Comparison of ENCODE assay signal across 8 mouse cellular contexts in genomic region chr5:124031068-124031955, GRCm38 (mm10). TPM values are rescaled to one million over a fixed set of nuclear protein-coding genes. Genes with fewer than 3 reads are reported as not detected.
DNase-seq lines count a peak whose midpoint lies in the region; ATAC-seq lines count a peak whose summit lies in the region.

No protein-coding gene starts in this region.

- no peaks in the 10 kb centered on the region for H3K27me3 ChIP-seq in heart, embryonic 11.5 days (ENCODE audit: control insufficient read depth, insufficient read depth, low read length)

- WGBS in heart, embryonic 11.5 days (ENCODE audit: insufficient replicate concordance): under 1% methylated on average over 26 of the region's 26 CpGs

- peak; percentile 41; the same call in 1 of the 2 replicates for ATAC-seq in heart, embryonic 11.5 days (replicated peaks; ENCODE audit: insufficient number of reproducible peaks, low FRiP score, low TSS enrichment)
- peak; percentile 77 to 84 for ATAC-seq in hematopoietic stem cell, adult 5-6 weeks (replicated peaks in 1 of 2; ENCODE audit: insufficient read depth in 1 of 2, low FRiP score in 2 of 2, low TSS enrichment in 1 of 2, low read depth in 1 of 2, poor library complexity in 2 of 2, severe bottlenecking in 2 of 2)
- ATAC-seq in megakaryocyte, adult 5-6 weeks (ENCODE audit: poor library complexity, severe bottlenecking): peak; percentile 58

- no peak for DNase-seq in heart, adult 9 months (ENCODE audit: low spot score in 2 of 2)
- peak; percentile 13 for DNase-seq in ES-CJ7 (ENCODE audit: low read depth, low spot score)
- DNase-seq in embryo, embryonic 10.5 days (ENCODE audit: low spot score): peak; percentile 61
- no peak for DNase-seq in ovary, adult 18-20 months (ENCODE audit: low spot score)
- no peak for DNase-seq in urinary bladder, adult 2 months (ENCODE audit: low spot score)

- H3K4me2 ChIP-seq in heart, embryonic 11.5 days: peak overlapping the region; percentile 69

- H3K4me1 ChIP-seq in heart, embryonic 11.5 days (ENCODE audit: control insufficient read depth, insufficient read depth, low read length): peaks cover 48% of the 10 kb centered on the region

- H3K9ac ChIP-seq in heart, embryonic 11.5 days (ENCODE audit: low read depth, low read length): peak overlapping the region; percentile 93

- H3K9me3 ChIP-seq in heart, embryonic 11.5 days (replicated peaks; ENCODE audit: control insufficient read depth, low read length): no peaks in the 10 kb centered on the region

- peak overlapping the region; percentile 93 for H3K27ac ChIP-seq in heart, embryonic 11.5 days (ENCODE audit: low read depth, low read length)

- H3K36me3 ChIP-seq in heart, embryonic 11.5 days (ENCODE audit: control insufficient read depth, insufficient read depth, low read length): no peaks in the 10 kb centered on the region

- H3K4me3 ChIP-seq in heart, embryonic 11.5 days (ENCODE audit: low read depth, low read length): peak overlapping the region; percentile 77

RNA-seq across cellular contexts. Expression of gene Vps37b, which starts 0.8 kb away (rescaled TPM):
- 43.3 and 48.2 TPM in 2 replicates for polyA plus RNA-seq in heart, embryonic 11.5 days (2014; fragmentation: Nextera tagmentation; extraction: Ambion mirVana)
- total RNA-seq in hematopoietic stem cell, adult 5-6 weeks (2017): 20.4 and 22.2 TPM in 2 replicates
- total RNA-seq in megakaryocyte, adult 5-6 weeks (2015): 28.9 and 29.2 TPM in 2 replicates
- total RNA-seq in megakaryocyte, adult 5-6 weeks (2017): 29.1 and 29.9 TPM in 2 replicates
- 34.2 and 38.8 TPM in 2 replicates for polyA plus RNA-seq in urinary bladder, adult 2 months (2012; rRNA removed)

RNA-seq across cellular contexts. Expression of gene Hip1r, which starts 57.9 kb away (rescaled TPM):
- polyA plus RNA-seq in heart, embryonic 11.5 days (2014; fragmentation: Nextera tagmentation; extraction: Ambion mirVana): 2.7 and 2.9 TPM in 2 replicates
- total RNA-seq in hematopoietic stem cell, adult 5-6 weeks (2017): 36.8 and 47.0 TPM in 2 replicates
- total RNA-seq in megakaryocyte, adult 5-6 weeks (2015): 6.0 and 6.6 TPM in 2 replicates
- total RNA-seq in megakaryocyte, adult 5-6 weeks (2017): 12.1 and 13.0 TPM in 2 replicates
- 53.9 and 54.0 TPM in 2 replicates for polyA plus RNA-seq in urinary bladder, adult 2 months (2012; rRNA removed)

Comparison
In these comparisons a context has a peak if more than half of its experiments do, and no peak if none do; other contexts are left out.
1. DNase-seq: peak in ES-CJ7 (single experiment) and embryo, embryonic 10.5 days (single experiment); none in heart, adult 9 months (0 of 2), ovary, adult 18-20 months (single experiment) and urinary bladder, adult 2 months (single experiment).
2. Peak in every context shown above with its lines, with median percentiles within 50 percentile points of each other: ATAC-seq.